Mouse (Mus musculus) brain, adult 2 months (tissue): ENCODE data around the gene Sox1.

Source experiments
- DNase-seq: peaks from one replicate; pipeline ENCODE4 v3.0.0; 2011; ENCODE audit warnings: low read depth, low spot score

Gene Sox1

GRCm38 (mm10) chr8:12425906-12426305 lies 30.8 kb downstream of the Sox1 start:
- DNase-seq = no peak

DNA sequence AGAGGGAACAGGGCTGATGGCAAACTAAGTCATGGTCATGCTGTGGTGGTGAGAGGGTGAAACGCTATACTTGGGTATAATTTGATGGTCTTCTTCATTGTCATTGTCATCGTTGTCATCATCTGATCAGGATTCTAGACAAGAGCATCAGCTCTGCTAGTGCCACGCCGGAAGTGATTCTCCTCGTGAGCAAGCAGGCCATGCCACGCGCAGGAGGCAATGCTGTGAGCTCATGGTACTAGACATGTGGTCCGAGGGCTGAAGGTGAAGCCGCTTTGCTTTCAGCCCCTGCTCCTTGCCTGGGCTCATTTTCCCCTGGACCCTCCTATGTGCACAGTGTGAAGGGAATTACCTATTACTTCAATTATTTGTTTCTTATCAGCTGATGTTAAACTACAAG lies 32.3 kb downstream of the Sox1 start:
- DNase-seq = no peak

- peak; percentile 31 for DNase-seq
Observed at GRCm38 (mm10) chr8:12427886-12428799, 33.0 kb downstream of the Sox1 start.

DNA sequence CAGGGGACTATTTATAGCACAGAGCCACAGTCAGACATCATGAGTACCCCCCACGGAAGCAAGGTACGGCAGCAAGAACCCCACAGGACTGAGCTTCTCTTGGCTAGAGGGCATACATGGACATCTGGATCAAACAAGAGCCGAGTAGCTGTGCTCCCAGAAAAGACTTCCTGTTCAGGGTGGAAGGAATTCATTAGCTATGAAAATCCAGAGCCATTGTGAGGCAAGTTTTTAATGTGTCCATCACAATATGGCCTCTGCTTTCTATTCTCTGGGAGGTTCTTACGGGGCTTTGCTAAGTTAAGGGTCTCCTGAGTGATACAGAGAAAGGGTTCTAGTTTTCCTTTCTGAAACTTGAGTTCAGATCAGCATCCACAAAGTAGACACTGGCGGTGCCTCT lies 33.8 kb downstream of the Sox1 start:
- no peak for DNase-seq

- no peak for DNase-seq
Observed at GRCm38 (mm10) chr8:12429601-12430172, 34.6 kb downstream of the Sox1 start.

- peak; percentile 60 for DNase-seq
Observed at GRCm38 (mm10) chr8:12430173-12430899, 35.2 kb downstream of the Sox1 start.

- no peak for DNase-seq
Observed at GRCm38 (mm10) chr8:12430900-12431737, 36.0 kb downstream of the Sox1 start.

DNA sequence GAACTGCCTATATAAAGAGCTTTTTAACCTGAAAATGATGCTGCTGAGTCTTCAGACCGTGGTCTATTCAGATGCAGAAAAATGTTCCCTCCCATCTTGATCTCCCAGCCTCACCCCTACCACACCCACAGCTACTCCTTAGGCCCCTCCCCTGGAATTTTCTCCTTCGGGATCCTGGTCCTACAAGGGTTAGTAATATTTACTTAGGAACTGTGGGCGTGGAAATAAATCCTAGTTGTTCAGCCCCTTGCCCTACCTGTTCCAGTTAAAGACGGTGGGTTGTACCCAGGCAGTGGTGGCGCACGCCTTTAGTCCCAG lies 36.6 kb downstream of the Sox1 start:
- no peak for DNase-seq

- peak; percentile 28 for DNase-seq
Observed at GRCm38 (mm10) chr8:12432546-12432945, 37.5 kb downstream of the Sox1 start.

- no peak for DNase-seq
Observed at GRCm38 (mm10) chr8:12434771-12435170, 39.7 kb downstream of the Sox1 start.

DNA sequence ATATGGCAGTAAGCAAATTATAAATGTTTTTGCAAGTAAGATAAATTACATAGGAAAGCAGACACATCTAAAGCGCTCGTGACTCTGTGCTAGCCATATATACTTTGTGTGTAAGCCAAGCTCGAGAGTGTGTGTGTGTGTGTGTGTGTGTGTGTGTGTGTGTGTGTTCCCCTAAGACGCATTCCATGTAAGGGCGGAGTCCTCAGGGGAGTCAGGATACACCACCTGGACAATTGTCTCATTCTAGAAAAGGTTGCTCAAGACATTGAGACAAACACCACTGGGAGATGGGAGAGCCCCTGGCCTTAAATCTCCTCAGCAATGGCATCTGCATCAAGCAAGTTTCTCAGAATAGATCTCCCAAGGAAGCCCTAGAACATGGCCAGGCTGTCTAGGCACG lies 42.9 kb downstream of the Sox1 start:
- DNase-seq = no peak

- DNase-seq = peak; percentile 44
Observed at GRCm38 (mm10) chr8:12439044-12439443, 43.9 kb downstream of the Sox1 start.

DNA sequence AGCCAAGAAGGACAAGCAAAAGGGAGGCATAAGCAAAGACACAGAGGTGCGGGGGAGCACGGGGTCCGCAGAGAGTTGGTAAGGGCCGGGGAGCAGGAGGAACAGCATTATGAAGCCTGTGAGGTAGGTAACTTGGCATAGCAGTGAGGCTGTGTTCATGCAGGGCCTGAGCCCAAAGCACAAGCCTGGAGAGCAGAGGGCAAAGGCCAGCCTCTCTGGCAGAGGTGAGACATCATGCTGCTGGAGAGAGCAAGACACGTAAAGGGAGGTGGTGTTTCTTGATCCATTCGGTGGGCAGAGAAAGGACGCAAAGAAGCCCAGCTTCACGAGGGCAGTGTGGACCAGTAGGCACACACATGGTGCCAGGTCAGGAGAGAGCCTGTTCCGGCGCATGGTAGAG lies 44.8 kb downstream of the Sox1 start:
- no peak for DNase-seq

DNA sequence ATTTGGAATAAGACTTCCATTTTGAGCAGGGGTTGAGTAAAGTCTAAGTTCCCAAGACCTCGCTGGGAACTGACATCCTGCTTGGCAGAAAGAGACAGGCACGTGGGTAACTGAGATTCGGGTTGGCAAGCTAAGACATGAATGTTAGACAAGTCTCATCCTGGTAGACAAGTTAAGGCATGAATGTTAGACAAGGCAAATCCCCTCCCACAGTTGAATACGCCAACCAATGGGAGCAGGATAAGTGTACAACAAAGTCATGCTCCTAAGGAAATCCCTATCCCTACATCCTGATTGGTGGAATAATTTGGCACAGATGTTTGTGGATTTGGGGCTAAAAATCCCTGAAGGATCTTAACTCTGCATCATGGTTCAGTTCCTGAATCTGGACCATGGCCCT lies 45.9 kb downstream of the Sox1 start:
- DNase-seq = no peak

DNA sequence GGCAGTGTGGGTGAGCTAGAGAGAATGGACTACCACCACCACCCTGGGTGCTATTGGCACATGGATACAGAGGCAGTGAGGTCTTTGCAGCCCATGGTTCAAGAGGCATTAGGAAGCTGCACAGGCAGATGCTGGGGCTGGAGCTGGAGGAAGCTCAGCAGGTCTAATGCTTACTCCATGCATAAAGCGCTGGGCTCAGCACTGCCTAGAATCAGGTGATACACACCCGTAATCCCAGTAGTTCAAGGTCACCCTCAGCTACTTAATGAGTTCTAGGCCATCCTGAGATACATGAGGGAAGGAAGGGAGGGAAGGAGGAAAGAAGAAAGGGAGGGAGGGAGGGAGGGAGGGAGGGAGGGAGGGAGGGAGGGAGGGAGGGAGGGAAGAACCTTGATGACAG lies 50.2 kb downstream of the Sox1 start:
- DNase-seq = no peak

DNA sequence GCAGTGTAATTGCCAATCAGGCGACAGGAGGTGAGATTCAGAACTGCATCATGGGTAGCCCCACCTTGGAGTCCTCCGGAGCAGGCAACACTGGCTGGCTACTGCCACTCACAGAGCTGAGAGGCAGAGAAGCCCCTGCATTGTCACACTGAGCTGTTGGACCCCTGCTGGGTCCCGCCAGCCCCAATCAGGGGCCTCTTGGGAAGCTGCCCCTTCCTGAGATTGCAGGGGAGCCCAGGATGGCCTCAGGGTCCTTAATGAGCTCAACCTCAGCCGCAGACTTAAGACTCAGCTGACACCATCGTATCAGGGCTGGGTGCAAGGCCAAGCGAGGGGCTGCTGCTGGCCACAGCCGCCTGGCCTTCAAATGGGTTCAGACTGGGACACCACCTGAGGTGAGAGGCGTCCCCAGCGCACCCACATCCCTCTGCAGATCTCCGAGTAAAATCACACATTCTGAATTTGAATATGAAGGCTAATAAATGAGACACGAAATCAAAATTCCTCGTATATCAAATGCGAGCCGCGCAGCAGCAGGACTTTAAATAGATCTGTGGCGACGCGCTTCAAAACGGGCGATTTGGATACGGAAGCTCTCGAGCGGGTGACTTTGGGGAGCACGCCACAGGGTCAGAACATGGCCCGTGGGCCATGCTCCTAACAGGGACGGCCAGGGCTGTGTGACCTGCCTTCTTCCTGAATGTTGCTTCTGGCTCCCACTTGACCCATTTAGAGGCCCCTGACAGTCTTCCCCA lies 51.0 kb downstream of the Sox1 start:
- peak; percentile 17 for DNase-seq
